Mouse (Mus musculus) spleen, postnatal 0 days (tissue): ENCODE measurements around the gene 1700016H13Rik. TPM values are rescaled to one million over a fixed set of nuclear protein-coding genes. Genes with fewer than 3 reads are reported as not detected.

Experiments
- polyA plus RNA-seq: library from polyadenylated mRNA; unstranded; fragments of >200 nt; fragmentation: Nextera tagmentation; extraction: Ambion mirVana; gene quantifications from 2 replicates; pipeline ENCODE4 v1.2.1, GENCODE M21; 2015

1700016H13Rik gene
- polyA plus RNA-seq: not detected in 2 replicates

DNA sequence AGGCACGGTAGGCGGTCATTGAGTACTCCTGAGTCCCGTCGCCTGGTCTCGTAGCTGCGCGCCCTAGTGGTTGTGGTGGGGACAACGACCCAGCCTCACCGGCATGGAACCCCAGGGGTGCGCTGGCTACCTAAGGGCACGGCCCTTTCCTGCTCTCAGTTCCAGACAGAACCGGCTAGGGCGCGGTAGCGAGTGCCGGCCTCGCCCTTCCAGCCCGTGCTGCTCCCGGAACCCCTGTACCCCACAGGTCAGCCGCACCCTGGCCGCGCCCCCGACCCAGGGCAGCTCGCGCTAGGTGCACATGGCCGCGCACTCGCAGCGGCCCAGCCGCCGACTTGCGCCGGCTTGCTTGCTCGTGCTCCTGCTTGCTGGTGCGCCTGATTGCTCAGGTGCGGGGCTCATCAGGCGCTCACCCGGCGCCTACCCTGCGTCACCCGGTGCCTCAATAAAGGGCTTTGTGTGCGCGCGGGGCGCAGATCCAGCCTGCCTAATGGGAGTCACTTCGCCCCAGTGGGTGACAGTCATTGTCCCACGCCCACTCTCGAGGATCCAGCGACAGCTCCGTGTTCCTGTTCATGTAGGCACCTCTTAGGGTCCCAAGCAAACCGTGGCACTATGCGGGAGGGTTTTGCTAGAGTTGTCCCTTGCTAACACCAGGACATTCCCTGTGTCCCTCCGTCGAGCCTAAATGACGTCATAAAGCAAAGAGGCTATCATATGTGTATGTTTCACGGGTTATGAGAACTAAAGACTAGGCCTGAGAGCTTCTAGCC is at the start of gene 1700016H13Rik:
1700016H13Rik (minus strand) TSS at position 665 of the 773 bp plus-strand sequence.

DNA sequence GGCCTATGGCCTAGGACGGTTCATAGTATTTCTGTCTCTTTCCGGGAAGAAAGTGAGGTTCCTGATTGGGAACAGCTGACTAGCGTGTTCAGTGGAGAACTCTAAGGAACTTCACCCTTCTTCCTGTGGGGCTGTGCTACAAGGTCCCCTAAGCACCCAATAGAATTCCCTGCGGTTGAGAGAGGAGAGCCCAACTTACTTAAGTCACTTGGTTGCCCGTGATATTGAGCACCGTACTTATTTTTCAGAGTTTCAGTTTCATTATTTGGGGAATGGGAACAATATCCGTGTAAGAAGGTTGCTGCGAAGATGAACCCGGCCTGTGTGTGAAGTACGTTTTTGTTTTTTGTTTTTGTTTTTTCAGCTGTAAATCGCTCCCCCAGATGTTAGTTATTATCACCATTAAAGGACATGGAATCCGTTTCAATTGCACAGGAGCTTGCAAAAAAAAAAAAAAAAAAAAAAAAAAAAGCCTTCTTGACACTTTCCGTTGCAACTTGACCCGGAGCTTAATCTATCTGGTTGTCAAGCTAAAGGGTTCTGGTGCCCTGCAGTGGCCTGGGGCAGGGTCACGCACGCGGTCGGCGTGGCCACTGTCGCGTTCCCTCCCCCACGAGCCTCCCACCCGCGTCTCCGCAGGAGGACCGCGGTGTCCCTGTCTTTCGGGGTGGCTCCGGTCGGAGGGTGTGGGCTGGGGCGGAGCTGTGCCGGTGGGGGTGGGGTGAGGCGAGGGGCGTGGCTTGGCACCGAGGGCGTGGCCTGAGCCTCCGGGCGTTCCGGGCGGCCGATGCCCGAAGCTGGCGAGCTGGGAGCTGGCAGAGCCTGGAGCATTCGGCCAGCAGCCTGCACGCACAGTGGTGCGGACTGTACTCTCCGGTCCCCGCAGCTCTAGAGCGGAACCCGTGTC is 36.1 kb upstream of the 1700016H13Rik start, which contains the start of gene Aff1:
Aff1 (plus strand) TSS at position 751 of the 907 bp plus-strand sequence.

DNA sequence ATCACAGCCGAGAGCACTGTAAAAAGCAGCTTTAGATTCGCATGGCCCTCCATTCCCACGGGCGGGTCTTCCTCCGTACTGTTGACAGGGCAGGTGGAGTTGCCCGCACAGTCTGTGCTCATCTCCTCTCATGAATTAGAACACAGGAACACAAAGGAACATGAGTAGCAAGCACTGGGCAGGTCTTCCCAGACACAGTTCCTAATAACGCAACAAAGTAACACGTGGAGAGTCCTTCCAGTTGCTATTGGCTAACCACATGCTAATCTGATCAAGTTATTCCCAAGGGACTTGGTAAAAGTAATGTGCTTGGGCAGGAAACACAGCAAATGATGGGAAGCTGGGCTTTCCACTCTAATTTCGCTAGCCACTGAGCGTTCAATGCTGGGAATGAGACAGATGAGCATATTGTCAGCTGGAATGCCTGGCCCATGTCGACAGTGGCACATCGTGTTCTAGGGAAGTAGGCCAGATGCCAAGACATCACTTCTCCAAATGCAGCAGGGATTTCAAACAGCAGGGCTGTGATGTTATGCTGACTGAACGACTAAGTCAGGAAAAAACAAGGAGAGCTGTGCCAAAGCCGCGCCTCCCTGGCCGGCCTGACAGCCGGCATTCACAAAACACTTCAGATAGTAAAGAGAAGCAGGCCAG is 26.6 kb downstream of the 1700016H13Rik start, which contains the start of gene Slc10a6:
Slc10a6 (minus strand) TSS at position 293 of the 654 bp plus-strand sequence.

Other genes starting within 250 kb of the 1700016H13Rik start
- 1.6 and 2.4 TPM in 2 replicates for gene Ptpn13, start 230.8 kb downstream of the 1700016H13Rik start, polyA plus RNA-seq
- gene Slc10a6, start 26.6 kb downstream of the 1700016H13Rik start, polyA plus RNA-seq: 0.16 and 0.40 TPM in 2 replicates
- gene Aff1, start 36.4 kb upstream of the 1700016H13Rik start, polyA plus RNA-seq: 8.6 and 9.4 TPM in 2 replicates